Mouse (Mus musculus) macrophage (primary cell): Measurements from ENCODE around the gene Gm37240. TPM values are rescaled to one million over a fixed set of nuclear protein-coding genes. Genes with fewer than 3 reads are reported as not detected.

Experiments
- H3K27ac ChIP-seq: fragments of 350-480 bp; formaldehyde crosslinking; 2 replicates; pipeline ENCODE4 v1.9.0; 2021
- H3K36me3 ChIP-seq: fragments of 350-480 bp; formaldehyde crosslinking; 2 replicates; pipeline ENCODE4 v1.9.0; 2021; ENCODE audit errors: inconsistent target
- H3K4me3 ChIP-seq: fragments of 350-480 bp; formaldehyde crosslinking; 2 replicates; pipeline ENCODE4 v1.9.0; 2021; ENCODE audit errors: inconsistent target
- H3K79me2 ChIP-seq: fragments of 350-480 bp; formaldehyde crosslinking; 2 replicates; pipeline ENCODE4 v1.9.0; 2021; ENCODE audit errors: inconsistent target
- WGBS: methylation state at CpG from one replicate; pipeline ENCODE4 v1.1.7; 2026; ENCODE audit warnings: inconsistent platforms; ENCODE audit not compliant: missing documents; 5-methylcytosine and 5-hydroxymethylcytosine counted together
- polyA plus RNA-seq: library from polyadenylated mRNA; stranded (reverse); fragments of 250-400 nt; gene quantifications from 3 replicates; pipeline ENCODE4 v1.2.4, GENCODE M21; 2018; ENCODE audit warnings: inconsistent platforms

Gm37240 gene
- polyA plus RNA-seq, 1 experiment from 2014 or later: not detected

- 88% methylated on average over 4 of the region's 4 CpGs for WGBS
- Histone ChIP-seq H3K79me2 (no peaks in the 10 kb centered on the region), H3K27ac (no peak overlapping the region), H3K4me3 (no peak overlapping the region), H3K36me3 (no peaks in the 10 kb centered on the region)
Observed at GRCm38 (mm10) chr3:85196591-85196990, 690.7 kb downstream of the Gm37240 start.

- no peaks in the 10 kb centered on the region for H3K79me2 ChIP-seq
- 3% methylated on average over 8 of the region's 8 CpGs for WGBS
- H3K36me3 ChIP-seq: no peaks in the 10 kb centered on the region
- H3K27ac ChIP-seq: peak overlapping the region; percentile 55
- H3K4me3 ChIP-seq: peak overlapping the region; percentile 43
Observed at GRCm38 (mm10) chr3:85195068-85195481, 692.2 kb downstream of the Gm37240 start.

GRCm38 (mm10) chr3:85189791-85190190 lies 697.5 kb downstream of the Gm37240 start:
- H3K4me3 ChIP-seq: no peak overlapping the region
- 93% methylated on average over 8 of the region's 8 CpGs for WGBS
- no peaks in the 10 kb centered on the region for H3K79me2 ChIP-seq
- H3K27ac ChIP-seq: no peak overlapping the region
- no peaks in the 10 kb centered on the region for H3K36me3 ChIP-seq

DNA sequence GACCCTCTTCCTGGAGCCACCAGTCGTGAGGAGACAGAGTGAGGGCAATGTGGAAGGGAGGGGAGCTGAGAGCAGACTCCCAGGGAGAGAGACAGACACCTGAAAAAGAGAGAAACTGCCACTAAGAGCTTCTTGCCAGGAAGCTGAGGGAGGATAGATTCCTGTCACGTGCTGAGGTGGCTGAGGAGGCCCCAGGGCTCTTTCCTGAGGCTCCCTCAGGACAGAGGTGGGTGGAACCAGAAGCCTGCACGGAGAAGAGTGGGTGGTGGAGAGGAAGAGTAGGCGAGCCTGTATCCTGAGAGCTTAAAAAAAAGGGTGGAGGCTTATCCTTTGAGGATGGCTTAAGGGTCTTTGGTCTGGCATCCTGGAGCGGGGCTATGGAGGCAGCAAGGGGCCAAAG lies 699.0 kb downstream of the Gm37240 start:
- no peaks in the 10 kb centered on the region for H3K79me2 ChIP-seq

GRCm38 (mm10) chr3:85186661-85187076 lies 700.6 kb downstream of the Gm37240 start:
- H3K36me3 ChIP-seq: no peaks in the 10 kb centered on the region
- no peak overlapping the region for H3K27ac ChIP-seq
- H3K4me3 ChIP-seq: no peak overlapping the region
- H3K79me2 ChIP-seq: no peaks in the 10 kb centered on the region
- WGBS: 87% methylated on average over 19 of the region's 19 CpGs

More for the DNA sequence above, 699.0 kb downstream of the Gm37240 start:
- Histone ChIP-seq H3K36me3 (no peaks in the 10 kb centered on the region), H3K4me3 (no peak overlapping the region), H3K27ac (no peak overlapping the region)
- 15% methylated on average over 5 of the region's 5 CpGs for whole genome bisulfite sequencing

DNA sequence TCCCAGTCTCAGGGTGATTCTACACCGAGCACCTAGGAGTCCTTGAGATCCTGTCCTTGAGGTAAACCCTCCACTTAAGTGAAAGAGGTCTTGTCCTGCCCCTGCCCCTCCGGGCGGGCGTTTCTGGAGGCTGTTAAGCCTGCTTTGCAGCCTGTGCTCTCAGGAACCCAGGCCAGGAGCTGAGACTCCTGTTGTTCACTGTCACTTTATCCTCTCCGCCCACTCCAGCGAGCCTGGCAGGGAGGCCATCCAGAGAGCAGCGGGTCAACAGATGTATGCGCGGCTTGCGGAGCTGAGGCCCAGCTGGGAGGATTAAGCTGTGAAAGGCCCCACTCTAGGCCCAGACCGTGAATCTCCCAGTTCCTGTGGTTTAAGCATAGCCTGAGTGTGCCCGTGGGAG lies 701.5 kb downstream of the Gm37240 start:
- H3K79me2 ChIP-seq: no peaks in the 10 kb centered on the region
- no peak overlapping the region for H3K27ac ChIP-seq
- H3K4me3 ChIP-seq: no peak overlapping the region
- H3K36me3 ChIP-seq: no peaks in the 10 kb centered on the region
- WGBS: 86% methylated on average over 9 of the region's 12 CpGs

GRCm38 (mm10) chr3:85184916-85185315 lies 702.4 kb downstream of the Gm37240 start:
- no peak overlapping the region for H3K27ac ChIP-seq
- WGBS: 86% methylated on average over 11 of the region's 11 CpGs
- no peaks in the 10 kb centered on the region for H3K79me2 ChIP-seq

GRCm38 (mm10) chr3:85184151-85184550 lies 703.2 kb downstream of the Gm37240 start:
- H3K4me3 ChIP-seq: no peak overlapping the region
- no peaks in the 10 kb centered on the region for H3K36me3 ChIP-seq
- H3K79me2 ChIP-seq: no peaks in the 10 kb centered on the region
- WGBS: 84% methylated on average over 6 of the region's 6 CpGs
- H3K27ac ChIP-seq: no peak overlapping the region

More at GRCm38 (mm10) chr3:85184916-85185315, 702.4 kb downstream of the Gm37240 start:
- H3K36me3 ChIP-seq: no peaks in the 10 kb centered on the region
- no peak overlapping the region for H3K4me3 ChIP-seq

DNA sequence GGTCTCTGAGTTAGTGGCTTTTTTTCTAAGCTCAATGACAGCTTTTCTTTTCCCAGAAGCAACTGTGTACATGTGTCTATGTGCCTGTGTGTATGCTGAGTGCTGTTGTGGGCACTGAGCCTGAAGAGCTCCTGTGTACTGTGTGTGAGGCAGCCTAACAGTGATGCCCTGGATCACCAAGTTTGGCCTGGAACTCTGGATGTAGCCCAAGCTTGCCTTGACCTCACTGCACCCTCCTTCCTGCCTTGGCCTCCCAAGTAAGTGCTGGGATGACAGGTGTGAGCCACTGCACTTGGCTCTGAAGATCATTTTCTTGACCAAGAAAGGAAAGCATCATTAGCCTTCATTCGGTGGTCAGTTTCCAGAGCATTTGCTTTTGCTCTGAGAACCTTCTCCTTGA lies 710.6 kb downstream of the Gm37240 start:
- Histone ChIP-seq H3K36me3 (no peaks in the 10 kb centered on the region), H3K4me3 (no peak overlapping the region), H3K27ac (no peak overlapping the region), H3K79me2 (no peaks in the 10 kb centered on the region)
- 89% methylated on average over 1 of the region's 1 CpGs for WGBS

DNA sequence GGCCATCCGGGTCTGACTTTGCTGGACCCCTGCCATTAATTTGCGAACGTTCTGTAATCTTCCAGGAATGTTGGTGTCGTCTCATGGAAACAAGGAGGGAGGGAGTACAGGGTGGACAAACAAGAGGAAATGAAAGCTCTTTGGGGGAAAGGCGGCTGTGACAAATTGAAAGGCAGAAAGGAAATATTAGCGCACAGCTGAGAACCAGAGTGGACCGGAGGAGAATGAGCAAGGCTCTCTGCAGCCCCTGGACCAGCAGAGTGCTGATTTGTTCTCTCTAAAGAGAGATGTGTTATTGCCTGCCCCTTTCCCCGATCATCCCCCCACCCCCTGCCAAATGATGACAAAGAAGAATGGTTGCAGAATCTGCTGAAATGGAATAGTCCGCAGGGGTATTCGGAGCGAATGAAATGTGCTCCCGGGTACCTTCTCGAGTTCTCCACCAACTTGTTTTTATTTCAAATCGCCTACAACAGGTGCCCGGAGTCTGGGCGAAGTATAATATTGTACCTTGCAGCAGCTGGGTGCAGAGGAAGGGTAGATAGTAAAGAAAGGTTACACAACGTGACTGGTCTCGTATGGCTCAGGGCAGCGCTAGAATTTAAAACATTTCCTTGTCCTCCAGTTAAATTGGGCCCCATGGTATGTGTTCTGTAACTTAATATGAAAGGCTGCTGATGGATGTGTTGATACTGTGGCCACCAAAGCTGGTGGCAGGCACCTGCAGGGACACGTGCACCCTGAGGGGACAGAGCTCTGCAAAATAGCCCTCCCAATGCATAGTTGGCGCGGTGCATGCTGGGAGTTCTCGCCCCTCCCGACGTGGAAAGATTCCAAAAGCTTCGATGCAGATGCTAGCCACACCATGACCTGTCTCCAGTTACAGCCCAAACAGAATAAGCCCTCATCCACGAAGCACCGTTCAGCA lies 712.5 kb downstream of the Gm37240 start:
- Histone ChIP-seq H3K36me3 (no peaks in the 10 kb centered on the region), H3K4me3 (no peak overlapping the region), H3K79me2 (no peaks in the 10 kb centered on the region), H3K27ac (no peak overlapping the region)
- WGBS: 76% methylated on average over 27 of the region's 28 CpGs

DNA sequence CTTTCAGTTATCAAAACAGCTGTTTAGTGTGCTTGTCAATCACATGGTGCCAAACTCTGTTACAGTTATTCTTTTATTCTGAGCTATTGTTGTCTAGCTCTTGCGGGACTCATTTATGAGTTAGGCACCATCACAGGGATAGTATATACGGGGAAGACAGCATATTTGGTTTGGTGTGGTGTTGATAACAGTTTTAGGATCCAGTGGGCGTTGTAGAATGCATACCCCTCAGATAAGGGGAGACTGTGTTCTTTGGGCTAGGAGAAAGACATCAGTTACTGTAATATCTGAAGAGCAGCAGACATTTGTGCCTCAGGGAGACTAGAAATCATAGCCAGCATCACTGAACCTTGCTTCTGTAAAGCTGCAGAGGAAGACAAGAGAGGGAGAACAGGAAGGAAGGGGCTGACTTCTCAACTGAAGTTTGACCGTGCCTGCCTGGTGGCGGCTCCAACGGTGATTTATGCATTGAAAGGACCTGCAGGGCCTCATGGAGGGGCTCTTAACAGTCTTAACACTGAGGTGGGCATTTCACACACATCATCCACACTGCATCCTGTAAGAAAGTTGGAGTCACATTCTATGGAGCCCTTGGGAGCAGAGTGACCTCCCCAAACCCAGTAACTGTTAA lies 713.8 kb downstream of the Gm37240 start:
- Histone ChIP-seq H3K36me3 (no peaks in the 10 kb centered on the region), H3K27ac (no peak overlapping the region), H3K79me2 (no peaks in the 10 kb centered on the region), H3K4me3 (no peak overlapping the region)
- 27% methylated on average over 6 of the region's 6 CpGs for WGBS

GRCm38 (mm10) chr3:85172532-85172931 lies 714.8 kb downstream of the Gm37240 start:
- no peak overlapping the region for H3K4me3 ChIP-seq
- H3K79me2 ChIP-seq: no peaks in the 10 kb centered on the region
- no peaks in the 10 kb centered on the region for H3K36me3 ChIP-seq
- no peak overlapping the region for H3K27ac ChIP-seq
- 23% methylated on average over 11 of the region's 11 CpGs for WGBS

DNA sequence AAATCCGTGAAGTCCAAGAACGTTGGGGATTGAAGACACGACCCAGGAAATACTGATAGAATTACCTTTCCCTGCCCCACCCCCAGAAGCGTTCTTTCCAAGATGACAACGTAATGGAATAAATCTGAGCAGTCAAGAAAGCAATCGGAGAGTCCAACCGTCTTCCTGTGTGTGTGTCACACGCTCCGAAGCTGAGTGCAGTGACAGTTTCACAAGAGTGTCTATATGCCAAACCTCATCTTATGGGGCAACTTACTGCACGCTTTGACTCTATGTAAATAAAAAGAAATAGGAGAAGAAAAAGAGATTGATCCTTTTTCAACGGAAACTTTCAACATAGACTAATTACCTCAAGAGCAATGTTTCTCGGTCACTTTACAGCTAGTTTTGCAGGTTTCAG lies 715.2 kb downstream of the Gm37240 start:
- H3K4me3 ChIP-seq: no peak overlapping the region
- no peaks in the 10 kb centered on the region for H3K79me2 ChIP-seq
- H3K36me3 ChIP-seq: no peaks in the 10 kb centered on the region
- 30% methylated on average over 12 of the region's 12 CpGs for WGBS
- no peak overlapping the region for H3K27ac ChIP-seq

- no peaks in the 10 kb centered on the region for H3K79me2 ChIP-seq
- no peak overlapping the region for H3K4me3 ChIP-seq
- no peaks in the 10 kb centered on the region for H3K36me3 ChIP-seq
- H3K27ac ChIP-seq: no peak overlapping the region
- 97% methylated on average over 2 of the region's 2 CpGs for WGBS
Observed at GRCm38 (mm10) chr3:85168816-85169215, 718.5 kb downstream of the Gm37240 start.

- H3K79me2 ChIP-seq: no peaks in the 10 kb centered on the region
- 69% methylated on average over 1 of the region's 1 CpGs for WGBS
- no peak overlapping the region for H3K4me3 ChIP-seq
- no peaks in the 10 kb centered on the region for H3K36me3 ChIP-seq
- H3K27ac ChIP-seq: no peak overlapping the region
Observed at GRCm38 (mm10) chr3:85164931-85165330, 722.4 kb downstream of the Gm37240 start.
